Mouse (Mus musculus) testis, adult 2 months (tissue): ENCODE measurements around the gene Gyg. TPM values are rescaled to one million over a fixed set of nuclear protein-coding genes. Genes with fewer than 3 reads are reported as not detected.

Experiments
- H3K27ac ChIP-seq: fragments of 200-500 bp; 2 replicates; pipeline ENCODE4 v1.5.1; 2012; ENCODE audit warnings: low read depth, low read length; ENCODE audit not compliant: control insufficient read depth, insufficient read depth
- H3K27me3 ChIP-seq: fragments of 200-500 bp; 2 replicates; pipeline ENCODE4 v1.6.1; 2012; ENCODE audit warnings: mild to moderate bottlenecking, low read length, moderate library complexity; ENCODE audit not compliant: control insufficient read depth, insufficient read depth
- H3K36me3 ChIP-seq: fragments of 200-500 bp; 2 replicates; pipeline ENCODE4 v1.6.1; 2012; ENCODE audit warnings: mild to moderate bottlenecking, low read length; ENCODE audit not compliant: control insufficient read depth, insufficient read depth
- H3K4me1 ChIP-seq: fragments of 200-500 bp; 2 replicates; pipeline ENCODE4 v1.6.1; 2012; ENCODE audit warnings: low read length; ENCODE audit not compliant: control insufficient read depth, insufficient read depth
- H3K4me3 ChIP-seq: fragments of 200-500 bp; 2 replicates; pipeline ENCODE4 v1.5.1; 2012; ENCODE audit warnings: low read depth, mild to moderate bottlenecking, low read length, moderate library complexity, mixed read lengths; ENCODE audit not compliant: control insufficient read depth
- CTCF ChIP-seq: fragments of 200-500 bp; IDR thresholded peaks from 2 replicates; pipeline ENCODE4 v1.5.1; 2012; ENCODE audit warnings: low read depth, mild to moderate bottlenecking, inconsistent platforms, low read length, moderate library complexity; ENCODE audit not compliant: control insufficient read depth, insufficient read depth, insufficient replicate concordance
- POLR2A ChIP-seq: fragments of 200-500 bp; IDR thresholded peaks from 2 replicates; pipeline ENCODE4 v1.6.1; 2012; ENCODE audit warnings: low read depth, mild to moderate bottlenecking, inconsistent platforms, low read length, moderate library complexity; ENCODE audit not compliant: control insufficient read depth
- polyA plus RNA-seq: library from polyadenylated mRNA; depleted of rRNA; stranded (reverse); fragments of >200 nt; gene quantifications from 2 replicates; pipeline ENCODE4 v1.2.3, GENCODE M21; 2012; rRNA removed

The Gyg gene
- polyA plus RNA-seq: 1.9 and 2.5 TPM in 2 replicates

- Histone ChIP-seq H3K27me3 (no peaks in the 10 kb centered on the region), H3K4me3 (peak within 1 kb of the TSS; percentile 85), H3K27ac (no peak within 1 kb of the TSS), H3K36me3 (no peaks in the 10 kb centered on the region), H3K4me1 (peaks cover 4% of the 10 kb centered on the region)
- no peak for TF ChIP-seq POLR2A
- no peak for TF ChIP-seq CTCF
Observed at GRCm38 (mm10) chr3:20154531-20155367, at the start of gene Gyg. TSS of gene Gyg (minus strand) at chr3:20155317.

- Histone ChIP-seq H3K4me1 (peaks cover 2% of the 10 kb centered on the region; the same call in 1 of the 2 replicates), H3K27me3 (no peaks in the 10 kb centered on the region), H3K36me3 (no peaks in the 10 kb centered on the region), H3K27ac (no peak overlapping the region), H3K4me3 (no peak overlapping the region)
- TF ChIP-seq CTCF (peak; percentile 85; the same call in 1 of the 2 replicates), POLR2A (no peak)
Observed at GRCm38 (mm10) chr3:20198869-20199268, 43.8 kb upstream of the Gyg start.

- H3K27me3 ChIP-seq: no peaks in the 10 kb centered on the region
- H3K36me3 ChIP-seq: no peaks in the 10 kb centered on the region
- peaks cover 2% of the 10 kb centered on the region; the same call in 1 of the 2 replicates for H3K4me1 ChIP-seq
- no peak overlapping the region for H3K27ac ChIP-seq
- no peak overlapping the region for H3K4me3 ChIP-seq
- TF ChIP-seq CTCF: no peak
- TF ChIP-seq POLR2A: no peak
Observed at GRCm38 (mm10) chr3:20197878-20198277, 42.8 kb upstream of the Gyg start.

- Histone ChIP-seq H3K36me3 (no peaks in the 10 kb centered on the region), H3K27ac (no peak overlapping the region), H3K4me1 (no peaks in the 10 kb centered on the region), H3K4me3 (no peak overlapping the region), H3K27me3 (no peaks in the 10 kb centered on the region)
- TF ChIP-seq POLR2A (no peak), CTCF (no peak)
Observed at GRCm38 (mm10) chr3:20188976-20189675, 34.0 kb upstream of the Gyg start.

GRCm38 (mm10) chr3:20172394-20172793 lies 17.3 kb upstream of the Gyg start:
- no peak overlapping the region for H3K4me3 ChIP-seq
- no peak for TF ChIP-seq CTCF
- TF ChIP-seq POLR2A: no peak
- H3K27me3 ChIP-seq: no peaks in the 10 kb centered on the region
- H3K27ac ChIP-seq: no peak overlapping the region
- no peaks in the 10 kb centered on the region for H3K4me1 ChIP-seq
- H3K36me3 ChIP-seq: no peaks in the 10 kb centered on the region

- Histone ChIP-seq H3K4me1 (no peaks in the 10 kb centered on the region), H3K4me3 (no peak overlapping the region), H3K36me3 (no peaks in the 10 kb centered on the region), H3K27me3 (no peaks in the 10 kb centered on the region), H3K27ac (no peak overlapping the region)
- TF ChIP-seq POLR2A (no peak), CTCF (no peak)
Observed at GRCm38 (mm10) chr3:20167487-20167886, 12.4 kb upstream of the Gyg start.

- H3K27ac ChIP-seq: no peak overlapping the region
- no peak overlapping the region for H3K4me3 ChIP-seq
- H3K4me1 ChIP-seq: peaks cover 4% of the 10 kb centered on the region
- no peaks in the 10 kb centered on the region for H3K36me3 ChIP-seq
- TF ChIP-seq CTCF: no peak
- no peaks in the 10 kb centered on the region for H3K27me3 ChIP-seq
Observed at GRCm38 (mm10) chr3:20155476-20155875, 359 bp upstream of the Gyg start.
